Mouse (Mus musculus) spleen, postnatal 10 days (tissue): Measurements from ENCODE around the gene Sike1.

ENCODE experiments used
- DNase-seq, 2 experiments: peaks; one replicate each; pipeline ENCODE4 v3.0.0; 2021 to 2022; ENCODE audit warnings: low spot score in 2 of 2

Gene Sike1

GRCm38 (mm10) chr3:103026174-103026573, 30.7 kb downstream of the Sike1 start:
- peak in 1 of 2 experiments; percentile 42 for DNase-seq

- DNase-seq = no peak
These were observed 44.8 kb downstream of the Sike1 start for GRCm38 (mm10) chr3:103040285-103040684.

- no peak for DNase-seq
These were observed 45.4 kb downstream of the Sike1 start for GRCm38 (mm10) chr3:103040861-103041379.

- DNase-seq = no peak
These were observed 60.6 kb downstream of the Sike1 start for GRCm38 (mm10) chr3:103056016-103056595.

- peak in 1 of 2 experiments; percentile 9 for DNase-seq
These were observed 62.2 kb downstream of the Sike1 start for GRCm38 (mm10) chr3:103057752-103058151.
